Mouse (Mus musculus): ENCODE data around the gene Atad2b. TPM values are rescaled to one million over a fixed set of nuclear protein-coding genes. Genes with fewer than 3 reads are reported as not detected.
A peak's percentile ranks its signal among the peaks of the same experiment; 100 is the strongest.

Gene Atad2b
- polyA plus RNA-seq (2015; fragmentation: Nextera tagmentation; extraction: Ambion mirVana), result 4.4 and 5.2 TPM in 2 replicates

- Histone ChIP-seq H3K9ac (ENCODE audit: low read depth, low read length) (peak within 1 kb of the TSS; percentile 100), H3K27me3 (replicated peaks; ENCODE audit: control insufficient read depth, insufficient read depth, low read length) (no peaks in the 10 kb centered on the region), H3K4me1 (ENCODE audit: control insufficient read depth, insufficient read depth, low read length) (peaks cover 10% of the 10 kb centered on the region), H3K9me3 (ENCODE audit: control insufficient read depth, low read length) (no peaks in the 10 kb centered on the region), H3K4me2 (ENCODE audit: low read depth, low read length) (peak within 1 kb of the TSS; percentile 63), H3K4me3 (ENCODE audit: low read length) (peak within 1 kb of the TSS; percentile 98), H3K27ac (ENCODE audit: low read length) (peak within 1 kb of the TSS; percentile 98), H3K36me3 (ENCODE audit: control insufficient read depth, insufficient read depth, low read length) (no peaks in the 10 kb centered on the region)
- WGBS, result under 1% methylated on average over 83 of the region's 89 CpGs
- ATAC-seq, result peak; percentile 98
Observed at GRCm38 (mm10) chr12:4916994-4917804, at the start of gene Atad2b. Gene Atad2b (plus strand): TSS chr12:4917353.

GRCm38 (mm10) chr12:4868924-4869323, 48.2 kb upstream of the Atad2b start:
- H3K4me1 ChIP-seq (ENCODE audit: control insufficient read depth, insufficient read depth, low read length), result peaks cover 11% of the 10 kb centered on the region
- WGBS, result 81% methylated on average over 8 of the region's 8 CpGs

GRCm38 (mm10) chr12:4871260-4871659, 45.9 kb upstream of the Atad2b start:
- ATAC-seq, result no peak
- Histone ChIP-seq H3K36me3 (ENCODE audit: control insufficient read depth, insufficient read depth, low read length) (no peaks in the 10 kb centered on the region), H3K27me3 (replicated peaks; ENCODE audit: control insufficient read depth, insufficient read depth, low read length) (no peaks in the 10 kb centered on the region), H3K27ac (ENCODE audit: low read length) (no peak overlapping the region), H3K4me2 (ENCODE audit: low read depth, low read length) (no peak overlapping the region), H3K4me1 (ENCODE audit: control insufficient read depth, insufficient read depth, low read length) (peaks cover 19% of the 10 kb centered on the region), H3K4me3 (ENCODE audit: low read length) (no peak overlapping the region), H3K9me3 (ENCODE audit: control insufficient read depth, low read length) (no peaks in the 10 kb centered on the region), H3K9ac (ENCODE audit: low read depth, low read length) (no peak overlapping the region)
- WGBS, result 89% methylated on average over 5 of the region's 5 CpGs

More at GRCm38 (mm10) chr12:4868924-4869323, 48.2 kb upstream of the Atad2b start:
- no peaks in the 10 kb centered on the region for H3K27me3 ChIP-seq (replicated peaks; ENCODE audit: control insufficient read depth, insufficient read depth, low read length)
- ATAC-seq, result no peak
- no peak overlapping the region for H3K4me3 ChIP-seq (ENCODE audit: low read length)
- H3K27ac ChIP-seq (ENCODE audit: low read length), result no peak overlapping the region
- no peak overlapping the region for H3K4me2 ChIP-seq (ENCODE audit: low read depth, low read length)
- no peaks in the 10 kb centered on the region for H3K36me3 ChIP-seq (ENCODE audit: control insufficient read depth, insufficient read depth, low read length)
- no peaks in the 10 kb centered on the region for H3K9me3 ChIP-seq (ENCODE audit: control insufficient read depth, low read length)
- H3K9ac ChIP-seq (ENCODE audit: low read depth, low read length), result no peak overlapping the region

GRCm38 (mm10) chr12:4872273-4872672, 44.9 kb upstream of the Atad2b start:
- Histone ChIP-seq H3K27me3 (replicated peaks; ENCODE audit: control insufficient read depth, insufficient read depth, low read length) (no peaks in the 10 kb centered on the region), H3K4me3 (ENCODE audit: low read length) (no peak overlapping the region), H3K4me2 (ENCODE audit: low read depth, low read length) (no peak overlapping the region), H3K4me1 (ENCODE audit: control insufficient read depth, insufficient read depth, low read length) (peaks cover 20% of the 10 kb centered on the region), H3K9me3 (ENCODE audit: control insufficient read depth, low read length) (no peaks in the 10 kb centered on the region), H3K27ac (ENCODE audit: low read length) (no peak overlapping the region), H3K36me3 (ENCODE audit: control insufficient read depth, insufficient read depth, low read length) (no peaks in the 10 kb centered on the region), H3K9ac (ENCODE audit: low read depth, low read length) (no peak overlapping the region)
- WGBS, result 70% methylated on average over 4 of the region's 4 CpGs
- no peak for ATAC-seq

- Histone ChIP-seq H3K4me3 (ENCODE audit: low read length) (no peak overlapping the region), H3K27ac (ENCODE audit: low read length) (no peak overlapping the region), H3K4me1 (ENCODE audit: control insufficient read depth, insufficient read depth, low read length) (peaks cover 20% of the 10 kb centered on the region), H3K9ac (ENCODE audit: low read depth, low read length) (no peak overlapping the region), H3K4me2 (ENCODE audit: low read depth, low read length) (no peak overlapping the region), H3K9me3 (ENCODE audit: control insufficient read depth, low read length) (no peaks in the 10 kb centered on the region), H3K27me3 (replicated peaks; ENCODE audit: control insufficient read depth, insufficient read depth, low read length) (no peaks in the 10 kb centered on the region), H3K36me3 (ENCODE audit: control insufficient read depth, insufficient read depth, low read length) (no peaks in the 10 kb centered on the region)
- WGBS, result 61% methylated on average over 5 of the region's 5 CpGs
- ATAC-seq, result no peak
Observed at GRCm38 (mm10) chr12:4872983-4873477, 44.1 kb upstream of the Atad2b start.

- Histone ChIP-seq H3K36me3 (ENCODE audit: control insufficient read depth, insufficient read depth, low read length) (no peaks in the 10 kb centered on the region), H3K4me3 (ENCODE audit: low read length) (peak overlapping the region; percentile 34; the same call in 1 of the 2 replicates), H3K4me1 (ENCODE audit: control insufficient read depth, insufficient read depth, low read length) (peaks cover 20% of the 10 kb centered on the region), H3K27ac (ENCODE audit: low read length) (no peak overlapping the region), H3K9ac (ENCODE audit: low read depth, low read length) (no peak overlapping the region; the same call in 1 of the 2 replicates), H3K9me3 (ENCODE audit: control insufficient read depth, low read length) (no peaks in the 10 kb centered on the region), H3K27me3 (replicated peaks; ENCODE audit: control insufficient read depth, insufficient read depth, low read length) (no peaks in the 10 kb centered on the region), H3K4me2 (ENCODE audit: low read depth, low read length) (peak overlapping the region; percentile 84)
- 76% methylated on average over 6 of the region's 6 CpGs for WGBS
- ATAC-seq, result no peak
Observed at GRCm38 (mm10) chr12:4873531-4873930, 43.6 kb upstream of the Atad2b start.

GRCm38 (mm10) chr12:4874161-4874927, 42.8 kb upstream of the Atad2b start, which contains the start of gene Mfsd2b:
Gene Mfsd2b (minus strand): TSS chr12:4874359.
- peak; percentile 94 for ATAC-seq

GRCm38 (mm10) chr12:4875623-4876022, 41.5 kb upstream of the Atad2b start:
- peak overlapping the region; percentile 46 for H3K27ac ChIP-seq (ENCODE audit: low read length)
- ATAC-seq, result peak; percentile 61

More at GRCm38 (mm10) chr12:4874161-4874927, 42.8 kb upstream of the Atad2b start, which contains the start of gene Mfsd2b:
- peaks cover 16% of the 10 kb centered on the region for H3K4me1 ChIP-seq (ENCODE audit: control insufficient read depth, insufficient read depth, low read length)
- 3% methylated on average over 24 of the region's 24 CpGs for WGBS
- no peaks in the 10 kb centered on the region for H3K27me3 ChIP-seq (replicated peaks; ENCODE audit: control insufficient read depth, insufficient read depth, low read length)
- 0 out of 2 replicates have a peak, but pooled peaks cover 3% of the 10 kb centered on the region for H3K36me3 ChIP-seq (ENCODE audit: control insufficient read depth, insufficient read depth, low read length)
- no peaks in the 10 kb centered on the region for H3K9me3 ChIP-seq (ENCODE audit: control insufficient read depth, low read length)
- H3K4me2 ChIP-seq (ENCODE audit: low read depth, low read length), result peak within 1 kb of the TSS; percentile 84
- peak within 1 kb of the TSS; percentile 34 for H3K4me3 ChIP-seq (ENCODE audit: low read length)
- H3K27ac ChIP-seq (ENCODE audit: low read length), result no peak within 1 kb of the TSS
- H3K9ac ChIP-seq (ENCODE audit: low read depth, low read length), result peak within 1 kb of the TSS; percentile 62

GRCm38 (mm10) chr12:4878296-4878783, 38.8 kb upstream of the Atad2b start:
- no peak overlapping the region for H3K9ac ChIP-seq (ENCODE audit: low read depth, low read length)
- no peak for ATAC-seq
- H3K4me3 ChIP-seq (ENCODE audit: low read length), result no peak overlapping the region
- WGBS, result 77% methylated on average over 9 of the region's 9 CpGs
- H3K4me2 ChIP-seq (ENCODE audit: low read depth, low read length), result no peak overlapping the region
- peaks cover 14% of the 10 kb centered on the region for H3K4me1 ChIP-seq (ENCODE audit: control insufficient read depth, insufficient read depth, low read length)
- no peaks in the 10 kb centered on the region for H3K9me3 ChIP-seq (ENCODE audit: control insufficient read depth, low read length)
- no peak overlapping the region for H3K27ac ChIP-seq (ENCODE audit: low read length)
- H3K27me3 ChIP-seq (replicated peaks; ENCODE audit: control insufficient read depth, insufficient read depth, low read length), result no peaks in the 10 kb centered on the region
- H3K36me3 ChIP-seq (ENCODE audit: control insufficient read depth, insufficient read depth, low read length), result 0 out of 2 replicates have a peak, but pooled peaks cover 9% of the 10 kb centered on the region

More at GRCm38 (mm10) chr12:4875623-4876022, 41.5 kb upstream of the Atad2b start:
- Histone ChIP-seq H3K4me1 (ENCODE audit: control insufficient read depth, insufficient read depth, low read length) (peaks cover 14% of the 10 kb centered on the region), H3K27me3 (replicated peaks; ENCODE audit: control insufficient read depth, insufficient read depth, low read length) (no peaks in the 10 kb centered on the region), H3K9ac (ENCODE audit: low read depth, low read length) (no peak overlapping the region), H3K4me3 (ENCODE audit: low read length) (no peak overlapping the region), H3K36me3 (ENCODE audit: control insufficient read depth, insufficient read depth, low read length) (0 out of 2 replicates have a peak, but pooled peaks cover 3% of the 10 kb centered on the region), H3K9me3 (ENCODE audit: control insufficient read depth, low read length) (no peaks in the 10 kb centered on the region), H3K4me2 (ENCODE audit: low read depth, low read length) (peak overlapping the region; percentile 13; the same call in 1 of the 2 replicates)
- 64% methylated on average over 8 of the region's 8 CpGs for WGBS

Data from intestine, embryonic 16.5 days (tissue).